Mouse (Mus musculus) cerebellum, adult 2 months (tissue): ENCODE results near the gene Aqp11.
A peak's percentile ranks its signal among the peaks of the same experiment; 100 is the strongest.

ENCODE experiments used
- CTCF ChIP-seq: fragments of 200-500 bp; IDR thresholded peaks from 2 replicates; pipeline ENCODE4 v1.5.1; 2011; ENCODE audit warnings: low read depth, mild to moderate bottlenecking, control low read depth, low read length, moderate library complexity, borderline replicate concordance; ENCODE audit not compliant: insufficient read depth
- POLR2A ChIP-seq: fragments of 200-500 bp; IDR thresholded peaks from 2 replicates; pipeline ENCODE4 v1.6.1; 2011; ENCODE audit warnings: low read length, control low read depth, borderline replicate concordance; ENCODE audit not compliant: insufficient read depth

GRCm38 (mm10) chr7:97747787-97748497 is 9.9 kb upstream of the Aqp11 start:
- TF ChIP-seq POLR2A, result no peak
- peak; percentile 89 for TF ChIP-seq CTCF
